Mouse (Mus musculus): ENCODE results near the gene Gm4756. TPM values are rescaled to one million over a fixed set of nuclear protein-coding genes. Genes with fewer than 3 reads are reported as not detected.

The Gm4756 gene
- total RNA-seq, 2 experiments from 2014 or later: not detected

Other genes with a start within 250 kb of the Gm4756 start
- gene Rtn1, start 240.6 kb downstream of the Gm4756 start, total RNA-seq (2021): 1 to 10 TPM; 4.0 to 4.8 TPM
- gene Lrrc9, start 207.8 kb downstream of the Gm4756 start, total RNA-seq (2021): under 1 TPM; 0.15 to 0.34 TPM
- gene Pcnx4, start 113.3 kb downstream of the Gm4756 start, total RNA-seq (2021): 1 to 10 TPM; 5.1 to 6.2 TPM
- gene Dhrs7, start 15.2 kb upstream of the Gm4756 start, total RNA-seq (2021): 10 to 100 TPM; 34.0 to 37.8 TPM
- gene Ppm1a, start 107.8 kb upstream of the Gm4756 start, total RNA-seq (2021): 100 to 1,000 TPM; 220 to 234 TPM